Mouse (Mus musculus): ENCODE measurements around the gene Ace.

GRCm38 (mm10) chr11:106001718-106002117 lies 34.0 kb downstream of the Ace start:
- TF ChIP-seq HCFC1 (IDR thresholded peaks at IDR 0.05; ENCODE audit: borderline replicate concordance, insufficient read depth, low read length) (no peak), ZNF384 (IDR thresholded peaks at IDR 0.05; ENCODE audit: low read depth, low read length) (no peak), ZC3H11A (IDR thresholded peaks at IDR 0.05; ENCODE audit: borderline replicate concordance, low read depth, low read length) (no peak; the same call in 1 of the 2 replicates)
